Mouse (Mus musculus) spleen, postnatal 10 days (tissue): ENCODE measurements around the gene Olfr1156.

Source experiments
- DNase-seq, 2 experiments: peaks; one replicate each; pipeline ENCODE4 v3.0.0; 2021 to 2022; ENCODE audit warnings: low spot score in 2 of 2

Olfr1156 gene

DNA sequence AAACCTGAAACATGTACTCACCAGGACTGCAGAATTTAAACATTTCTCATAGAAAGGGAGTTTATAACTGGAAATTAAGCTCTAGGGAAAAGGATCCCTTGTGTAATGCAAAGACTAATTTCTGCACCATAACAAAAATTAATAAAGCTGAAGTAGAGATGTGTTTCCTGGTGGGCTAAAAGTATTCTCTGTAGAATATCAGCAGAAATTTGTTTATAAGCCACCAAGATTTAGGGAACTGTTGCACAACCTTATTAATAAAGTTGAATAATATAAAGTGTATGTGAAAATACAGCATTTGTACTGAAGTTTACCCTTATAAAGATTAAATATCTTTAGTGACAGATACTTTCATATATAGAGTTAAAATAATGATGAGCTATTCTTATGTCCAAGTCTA lies at the start of gene Olfr1156:
Olfr1156 (minus strand) TSS at position 101 of the 400 bp plus-strand sequence.
- DNase-seq: no peak

DNA sequence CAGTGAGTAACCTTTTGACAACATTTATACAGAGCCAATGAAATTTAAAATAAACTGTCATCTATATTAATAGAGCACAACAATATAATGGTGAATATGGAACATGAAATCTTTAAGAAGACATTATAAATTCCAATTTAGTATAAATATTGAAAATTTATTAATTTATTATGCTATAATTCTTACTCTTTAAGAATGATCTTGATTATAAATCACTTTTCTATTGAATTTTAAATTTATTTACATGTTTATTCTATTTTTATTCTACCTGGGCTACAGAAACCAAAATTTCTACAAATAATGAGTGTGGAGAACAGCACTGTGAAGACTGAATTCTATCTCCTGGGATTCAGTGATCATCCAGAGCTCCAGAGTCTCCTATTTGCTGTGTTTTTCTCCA lies 36.9 kb upstream of the Olfr1156 start, which contains the start of gene Olfr1158:
Olfr1158 (plus strand) TSS at position 301 of the 400 bp plus-strand sequence.
- DNase-seq: no peak

DNA sequence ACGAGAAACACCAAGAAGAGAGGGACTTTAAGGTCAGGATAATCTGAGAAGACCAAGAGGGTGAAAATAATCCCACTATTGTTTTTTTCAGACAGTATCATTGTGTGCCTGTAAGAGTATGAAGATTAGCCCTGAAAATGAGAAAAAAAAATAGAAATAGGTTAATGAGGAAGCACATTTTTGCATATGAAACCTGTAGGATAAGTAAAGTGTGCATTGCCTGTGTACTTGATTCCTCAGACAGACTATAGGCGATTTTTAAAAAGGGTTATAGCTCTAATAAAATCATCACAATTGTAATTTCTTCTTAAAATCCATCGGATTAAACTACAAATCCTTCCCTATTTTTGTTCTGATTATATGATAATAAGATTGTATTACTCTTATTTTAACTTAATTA lies 21.7 kb upstream of the Olfr1156 start, which contains the start of gene Olfr74:
Olfr74 (minus strand) TSS at position 101 of the 400 bp plus-strand sequence.
- DNase-seq: no peak

DNA sequence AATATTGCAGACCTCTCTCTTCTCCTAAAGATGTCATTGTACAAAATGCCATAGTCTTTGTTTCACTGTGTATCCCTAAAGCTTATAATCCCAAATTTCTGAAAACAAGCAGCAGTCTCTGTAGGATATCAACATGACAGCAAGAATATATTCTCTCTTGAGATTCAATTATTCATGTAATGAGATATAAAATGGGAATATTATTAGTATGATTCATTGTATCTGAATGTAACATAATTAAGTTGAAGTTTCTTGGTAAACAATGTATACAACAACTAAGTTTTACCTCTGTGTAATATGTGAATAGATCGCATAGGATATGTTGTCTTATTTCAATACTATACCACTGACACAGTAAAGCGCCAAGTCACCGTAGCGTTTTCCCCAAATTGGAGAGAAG lies 15.3 kb upstream of the Olfr1156 start, which contains the start of gene Olfr1157:
Olfr1157 (minus strand) TSS at position 101 of the 400 bp plus-strand sequence.
- DNase-seq: no peak

DNA sequence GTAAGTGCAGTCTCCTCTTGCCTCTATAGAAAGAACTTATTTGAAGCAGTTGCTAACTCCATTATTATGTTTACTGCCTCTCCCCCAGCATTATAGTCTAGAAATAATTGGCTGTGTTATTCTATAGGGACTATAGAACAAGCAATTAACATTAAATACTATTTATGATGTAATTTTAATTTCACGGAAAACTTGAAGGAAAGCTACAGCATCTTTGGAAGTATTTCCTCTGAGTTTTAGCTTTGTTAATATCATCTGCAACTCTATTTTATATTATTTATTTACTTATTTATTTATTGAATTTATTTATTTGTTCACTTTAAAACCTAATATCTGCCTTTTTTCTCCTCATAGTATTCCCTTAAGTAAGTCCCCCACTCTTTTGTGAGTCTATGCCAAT lies 7.9 kb downstream of the Olfr1156 start, which contains the start of gene Olfr1155:
Olfr1155 (minus strand) TSS at position 101 of the 400 bp plus-strand sequence.
- DNase-seq: no peak

DNA sequence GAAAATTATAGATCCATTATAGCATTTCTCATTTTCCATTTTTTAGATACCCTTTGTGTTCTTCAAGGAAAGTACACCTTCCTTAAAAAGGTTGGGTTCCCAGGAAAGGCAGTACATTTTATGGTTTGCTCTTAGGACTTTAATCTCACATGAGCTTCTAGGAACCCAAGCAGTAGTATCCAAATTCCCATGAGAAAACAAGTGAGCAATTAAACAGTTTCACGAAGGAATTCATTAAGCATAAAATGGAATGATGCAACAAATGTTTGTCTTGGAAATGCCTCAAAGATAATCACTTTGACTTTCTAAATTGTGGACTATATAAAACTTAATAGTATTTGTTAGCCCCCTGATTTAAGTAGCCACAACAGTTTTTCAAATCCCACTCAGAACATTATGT lies 47.8 kb downstream of the Olfr1156 start, which contains the start of gene Olfr1154:
Olfr1154 (minus strand) TSS at position 101 of the 400 bp plus-strand sequence.
- DNase-seq: no peak
